Mouse (Mus musculus) urinary bladder, postnatal 4 days (tissue): Measurements from ENCODE around the gene Foxo6.

Experiments used
- DNase-seq, 2 experiments: peaks; one replicate each; pipeline ENCODE4 v3.0.0; 2021 to 2022; ENCODE audit warnings: low spot score in 2 of 2

Gene Foxo6

GRCm38 (mm10) chr4:120248800-120249261, 38.3 kb downstream of the Foxo6 start:
- no peak for DNase-seq

DNA sequence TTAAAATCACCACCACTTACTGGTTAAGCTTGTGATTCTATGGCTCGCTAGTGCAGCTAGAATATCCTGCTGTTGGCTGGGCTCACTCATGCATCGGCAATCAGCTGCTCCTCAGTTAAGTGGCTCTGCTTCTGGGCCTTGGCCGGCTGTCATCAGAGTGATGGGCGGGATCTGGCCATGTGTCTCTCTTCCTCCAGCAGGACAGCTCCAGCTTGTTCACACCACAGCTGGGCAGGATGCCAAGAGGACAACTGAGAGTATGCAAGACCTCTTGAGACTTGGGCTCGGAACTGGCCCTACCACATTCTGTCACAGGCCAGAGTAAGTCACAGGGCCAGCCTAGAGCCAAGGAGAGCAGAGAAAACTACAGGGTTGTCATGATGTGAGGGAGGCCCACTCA, 39.7 kb downstream of the Foxo6 start:
- peak; percentile 57 to 80 for DNase-seq

DNA sequence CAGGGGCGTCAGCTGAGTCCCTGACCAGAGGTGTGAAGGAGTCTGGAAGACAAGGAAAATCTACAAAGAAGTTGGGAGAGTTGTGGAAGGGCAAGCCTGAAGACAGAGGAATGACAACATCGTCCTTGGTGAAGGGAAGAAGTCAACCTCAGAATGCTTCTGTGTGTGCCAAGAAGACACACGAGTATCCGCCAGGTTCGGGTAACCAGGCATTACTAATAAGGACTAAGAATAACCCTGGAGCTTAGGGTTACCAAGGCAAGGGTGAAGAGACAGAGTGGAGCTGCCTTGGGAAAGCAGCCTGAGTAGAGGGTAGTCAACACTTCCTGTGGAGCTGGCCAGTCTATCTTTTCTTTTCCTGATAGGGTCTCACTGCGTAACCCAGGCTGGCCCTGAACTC, 41.1 kb downstream of the Foxo6 start:
- DNase-seq: no peak

DNA sequence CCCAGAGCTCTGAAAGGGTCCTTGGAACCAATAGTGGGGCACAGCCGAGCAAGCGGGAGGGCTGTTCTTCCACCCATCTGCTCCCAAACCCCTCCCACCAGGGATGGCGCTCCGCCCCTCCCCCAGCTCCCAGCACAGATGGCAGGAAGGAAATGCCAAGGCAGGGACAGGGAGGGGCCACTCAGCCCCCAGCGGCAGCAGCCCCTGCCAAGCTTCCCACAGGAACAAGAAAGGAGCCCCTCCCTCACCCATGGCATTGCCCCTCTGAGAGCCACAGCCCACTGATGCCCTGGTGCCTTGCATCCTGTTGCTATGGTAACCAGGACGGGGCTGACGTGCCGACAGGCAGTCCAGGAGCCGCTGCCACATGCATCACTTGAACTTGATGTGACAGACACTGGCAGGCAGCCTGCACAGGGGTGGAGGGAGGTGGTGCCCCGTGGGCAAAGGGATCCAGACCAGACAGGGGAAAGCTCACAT, 44.3 kb downstream of the Foxo6 start:
- no peak for DNase-seq

- no peak for DNase-seq
These were observed 46.0 kb downstream of the Foxo6 start for GRCm38 (mm10) chr4:120241106-120241505.

GRCm38 (mm10) chr4:120239419-120239818, 47.7 kb downstream of the Foxo6 start:
- DNase-seq: no peak

DNA sequence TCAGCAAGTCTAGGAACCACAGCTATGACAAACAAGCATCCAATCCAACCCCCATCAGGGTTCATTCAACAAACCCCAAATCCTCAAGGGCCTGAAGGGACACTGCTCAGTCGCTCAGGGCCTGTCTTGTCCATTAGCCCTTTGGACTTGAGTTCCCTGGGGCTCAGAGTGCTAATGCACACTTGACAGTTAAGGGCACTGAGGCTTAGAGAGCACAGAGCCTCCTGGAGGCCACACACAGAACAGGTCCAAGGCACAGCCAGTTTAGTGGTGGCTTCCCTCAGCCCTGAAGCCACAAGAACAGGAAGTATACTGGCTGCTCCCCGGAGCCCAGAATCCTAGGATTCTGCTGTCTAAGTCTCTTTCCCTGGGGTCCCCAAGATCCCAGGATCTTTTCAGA, 53.9 kb downstream of the Foxo6 start:
- DNase-seq: no peak

DNA sequence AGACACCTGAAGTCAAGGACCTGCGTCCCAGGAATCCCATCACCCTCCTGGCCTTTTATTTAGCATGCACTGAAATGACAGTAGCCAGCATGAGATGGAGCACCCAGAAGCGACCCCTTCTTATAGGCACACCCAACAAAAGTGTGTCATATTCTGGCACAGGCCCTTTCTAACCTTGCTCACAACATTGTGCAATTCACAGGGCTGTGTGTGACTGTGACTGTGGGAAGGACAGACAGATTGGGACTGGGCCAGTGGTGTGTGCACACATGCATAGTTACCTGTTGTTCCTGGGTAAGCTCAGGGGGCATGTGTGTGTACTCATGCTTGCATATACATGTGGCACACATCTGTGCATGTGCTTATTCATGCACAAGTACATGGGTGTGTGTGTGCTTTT, 54.6 kb downstream of the Foxo6 start:
- DNase-seq: no peak

GRCm38 (mm10) chr4:120231982-120232381, 55.2 kb downstream of the Foxo6 start:
- DNase-seq: no peak

- peak; percentile 72 to 80 for DNase-seq
These were observed 56.9 kb downstream of the Foxo6 start for GRCm38 (mm10) chr4:120230256-120230649.

DNA sequence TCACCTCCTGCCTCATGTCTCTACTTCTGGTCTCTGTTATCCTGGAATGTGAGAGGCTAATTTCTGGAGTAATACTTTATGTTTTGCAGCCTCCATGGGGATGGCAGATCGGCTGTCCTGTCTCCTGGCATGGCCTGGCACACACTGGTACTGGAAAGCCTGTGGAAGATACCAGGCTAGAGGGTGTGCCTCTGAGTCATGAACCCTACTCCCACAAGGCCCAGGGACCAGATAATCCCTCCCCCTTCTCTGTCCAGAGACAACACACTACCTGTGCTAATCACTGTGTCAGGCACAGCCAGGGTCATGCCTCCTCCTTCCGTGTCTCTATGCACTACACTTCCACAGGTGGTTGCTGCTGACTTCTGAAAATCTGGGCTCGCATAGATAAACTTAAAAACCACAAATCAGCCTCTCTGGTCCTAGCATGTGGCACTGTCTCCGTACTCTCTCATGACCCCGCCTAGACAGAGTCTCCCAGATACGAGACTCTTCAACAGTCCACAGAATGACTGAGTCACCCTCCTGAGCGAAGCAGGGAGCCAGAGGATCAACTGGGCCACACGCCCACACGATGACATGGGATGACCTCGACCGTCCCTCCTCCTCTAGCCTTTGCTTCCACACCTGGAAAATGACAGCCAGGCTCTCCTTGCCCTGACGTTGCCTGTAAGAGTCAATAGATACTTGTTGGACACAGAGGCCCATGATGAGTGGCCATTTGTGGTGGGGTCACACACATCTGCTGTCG, 57.5 kb downstream of the Foxo6 start:
- no peak for DNase-seq

DNA sequence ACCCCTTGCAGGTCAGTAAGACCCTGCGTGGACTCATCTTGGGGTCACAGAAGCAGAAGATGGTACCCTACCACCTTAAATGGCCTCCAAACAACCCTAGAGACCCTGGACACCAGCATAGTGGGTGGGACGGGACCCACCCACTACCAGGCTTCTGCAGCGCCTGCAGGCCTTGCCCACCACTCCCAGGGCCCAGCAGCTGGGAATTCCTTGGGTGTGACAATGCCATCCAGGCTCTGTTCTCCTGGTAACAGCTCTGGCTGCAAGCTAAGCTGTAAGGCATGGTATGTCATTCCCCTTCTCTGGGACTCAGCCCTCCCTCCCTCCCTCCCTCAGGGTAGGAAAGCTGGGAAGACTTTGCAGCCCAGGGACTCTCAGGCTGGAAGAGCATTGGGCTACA, 58.5 kb downstream of the Foxo6 start:
- no peak for DNase-seq

DNA sequence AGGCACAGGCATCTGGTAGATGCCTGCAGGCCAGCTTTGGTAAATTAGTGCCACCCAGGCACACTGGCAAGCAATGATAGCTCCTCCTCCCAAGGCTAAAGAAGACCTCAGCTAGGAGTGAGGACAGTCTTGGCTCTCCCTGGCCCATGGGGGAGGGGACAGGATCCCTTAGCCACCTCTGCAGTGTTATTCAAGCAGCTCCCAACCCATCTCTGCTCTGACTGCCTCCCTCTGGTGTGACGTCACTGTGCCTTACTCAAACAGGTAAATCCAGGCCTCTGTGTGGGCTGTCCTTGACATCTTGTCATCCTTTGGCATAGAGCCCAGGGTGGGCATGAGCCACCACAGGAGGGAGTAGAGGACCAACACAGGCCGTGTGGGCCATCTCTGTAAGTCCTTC, 59.9 kb downstream of the Foxo6 start:
- no peak for DNase-seq

DNA sequence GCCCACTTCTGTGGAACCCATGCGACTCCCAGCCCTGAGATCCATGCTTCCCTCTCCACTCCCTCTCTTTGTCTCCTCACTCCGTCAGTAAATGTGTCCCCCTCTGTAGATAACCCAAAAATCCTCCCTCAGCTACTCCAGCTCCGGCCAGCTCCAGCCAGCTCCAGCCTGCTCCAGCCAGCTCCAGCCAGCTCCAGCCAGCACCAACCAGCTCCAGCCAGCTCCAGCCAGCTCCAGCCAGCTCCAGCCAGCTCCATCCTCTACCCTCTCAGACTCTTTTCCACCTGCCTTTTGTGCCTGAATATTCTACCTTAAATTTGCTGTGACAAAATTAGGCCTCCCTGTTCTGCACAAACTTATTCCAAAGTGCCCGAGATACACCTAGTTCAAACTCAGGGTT, 60.5 kb downstream of the Foxo6 start:
- DNase-seq: no peak

DNA sequence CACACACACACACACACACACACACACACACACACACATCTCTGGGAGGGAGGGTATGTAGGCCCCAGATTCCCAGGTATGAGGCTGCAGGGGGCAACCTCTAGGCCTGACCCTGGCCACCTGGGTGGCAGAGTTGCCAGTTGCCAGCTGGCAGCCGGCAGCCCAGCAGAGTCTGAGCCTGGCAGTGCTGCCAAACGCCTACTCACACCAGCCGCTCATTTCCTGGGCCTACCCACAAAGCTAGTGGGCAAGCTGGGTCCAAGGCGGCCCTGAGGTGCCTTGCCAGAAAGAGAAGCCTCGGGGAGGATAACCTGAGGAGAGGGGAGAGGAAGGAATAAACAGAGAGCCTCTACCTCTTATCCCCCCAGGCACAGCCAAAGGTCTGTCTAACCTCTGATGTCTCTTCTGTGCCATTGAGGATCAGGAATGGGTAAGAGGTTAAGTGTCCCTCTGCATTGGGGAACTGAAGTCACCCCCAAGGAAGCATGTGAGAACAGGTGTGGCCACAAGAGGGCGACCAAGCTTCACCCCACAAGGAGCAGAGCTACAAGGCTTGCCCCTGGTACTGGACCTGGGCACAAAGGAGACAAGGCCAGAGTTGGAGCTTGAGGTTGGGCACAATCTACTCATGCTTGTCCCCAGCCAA, 61.9 kb downstream of the Foxo6 start:
- peak; percentile 56 to 77 for DNase-seq

DNA sequence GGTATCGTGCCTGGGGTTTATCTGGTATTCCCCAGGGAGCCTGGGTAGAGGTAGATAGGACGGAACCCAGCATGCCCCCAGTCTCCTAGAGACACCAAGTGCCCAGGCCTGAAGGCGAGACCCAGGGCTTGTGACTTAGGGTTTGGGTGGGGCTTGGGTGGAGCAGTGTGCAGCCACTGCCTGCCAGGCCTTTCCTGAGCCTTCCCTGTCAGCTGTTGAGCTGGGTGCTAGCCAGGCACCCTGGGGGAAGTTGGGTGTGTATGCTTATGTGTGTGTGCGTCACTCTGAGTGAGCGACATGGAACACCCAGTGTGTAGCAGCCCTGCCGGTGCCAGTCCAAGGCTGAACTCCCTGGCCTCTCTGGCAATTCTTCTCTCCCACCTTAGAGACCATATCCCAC, 63.3 kb downstream of the Foxo6 start:
- no peak for DNase-seq

GRCm38 (mm10) chr4:120223108-120223745, 63.9 kb downstream of the Foxo6 start:
- no peak for DNase-seq

DNA sequence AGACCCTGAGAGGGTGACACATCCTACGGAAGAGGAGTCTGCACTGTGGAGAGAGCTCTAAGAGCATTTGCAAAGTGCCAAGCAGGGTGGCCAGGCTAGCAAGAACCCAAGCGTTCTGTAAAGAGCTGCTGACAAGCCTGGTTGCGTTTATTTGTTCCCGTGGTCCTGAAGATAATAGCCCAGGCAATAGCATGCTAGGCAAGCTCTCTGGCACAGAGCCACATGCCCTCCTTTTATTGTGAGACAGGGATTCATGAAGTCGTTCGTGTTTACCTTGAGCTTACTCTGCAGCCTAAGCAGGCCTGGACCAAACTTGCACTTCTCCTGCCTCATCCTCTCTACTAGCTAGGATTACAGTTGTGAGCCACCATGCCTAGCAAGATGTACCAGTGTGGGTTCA, 65.4 kb downstream of the Foxo6 start:
- DNase-seq: no peak

GRCm38 (mm10) chr4:120218878-120219277, 68.3 kb downstream of the Foxo6 start:
- no peak for DNase-seq
